Mouse (Mus musculus) hindbrain, postnatal 0 days (tissue): ENCODE data around the gene Msl2. TPM values are rescaled to one million over a fixed set of nuclear protein-coding genes. Genes with fewer than 3 reads are reported as not detected.

Experiments used
- ATAC-seq: fragments of 200-750 bp; cut with Nextera tagmentation; 2 replicates; pipeline ENCODE4 v1.8.0; 2017; ENCODE audit warnings: mild to moderate bottlenecking, moderate TSS enrichment, moderate library complexity
- DNase-seq: peaks from one replicate; pipeline ENCODE4 v3.0.0-alpha.2; 2015; ENCODE audit warnings: low spot score
- H3K27ac ChIP-seq: fragments of 300-500 bp; sonication (generic); 2 replicates; pipeline ENCODE4 v1.5.1; 2014; ENCODE audit warnings: mild to moderate bottlenecking
- H3K27me3 ChIP-seq: fragments of 300-500 bp; sonication (generic); 2 replicates; pipeline ENCODE4 v1.6.1; 2014; ENCODE audit warnings: low read length, mixed read lengths; ENCODE audit not compliant: insufficient read depth
- H3K36me3 ChIP-seq: fragments of 300-500 bp; sonication (generic); 2 replicates; pipeline ENCODE4 v1.6.1; 2014; ENCODE audit warnings: low read length, mixed read lengths; ENCODE audit not compliant: insufficient read depth
- H3K4me1 ChIP-seq: fragments of 300-500 bp; sonication (generic); 2 replicates; pipeline ENCODE4 v1.6.1; 2014; ENCODE audit warnings: antibody characterized with exemption, low read length, mixed read lengths; ENCODE audit not compliant: insufficient read depth
- H3K4me2 ChIP-seq: fragments of 300-500 bp; sonication (generic); 2 replicates; pipeline ENCODE4 v1.6.1; 2014; ENCODE audit warnings: low read depth, mild to moderate bottlenecking, low read length, moderate library complexity, mixed read lengths
- H3K4me3 ChIP-seq: fragments of 300-500 bp; sonication (generic); 2 replicates; pipeline ENCODE4 v1.5.1; 2014; ENCODE audit warnings: low read length
- H3K9ac ChIP-seq: fragments of 300-500 bp; sonication (generic); replicated peaks from 2 replicates; pipeline ENCODE4 v1.6.1; 2014; ENCODE audit warnings: mild to moderate bottlenecking, low read length, moderate library complexity, mixed read lengths
- H3K9me3 ChIP-seq: fragments of 300-500 bp; sonication (generic); 2 replicates; pipeline ENCODE4 v1.6.1; 2016; ENCODE audit warnings: low read length, mixed read lengths
- CTCF ChIP-seq: IDR thresholded peaks from 2 replicates; pipeline ENCODE4 v1.5.1; 2016; ENCODE audit warnings: antibody characterized with exemption, control low read depth, low read depth
- WGBS: fragments of 180-500 bp; shearing (Covaris S2); extraction: QIAGEN DNeasy Blood & Tissue Kit; methylation state at CpG from one replicate; pipeline ENCODE4 v1.1.7; 2014; 5-methylcytosine and 5-hydroxymethylcytosine counted together
- polyA plus RNA-seq: library from polyadenylated mRNA; unstranded; fragments of >200 nt; fragmentation: Nextera tagmentation; extraction: Ambion mirVana; gene quantifications from 2 replicates; pipeline ENCODE4 v1.2.1, GENCODE M21; 2015
- total RNA-seq: library from RNA; depleted of rRNA; stranded (reverse); fragments of >200 nt; gene quantifications from 2 replicates; pipeline ENCODE4 v1.2.3, GENCODE M21; 2014; rRNA removed

Msl2 gene
- total RNA-seq (27.9 and 34.2 TPM in 2 replicates), polyA plus RNA-seq (4.9 and 5.0 TPM in 2 replicates)

- H3K4me3 ChIP-seq, result peak within 1 kb of the TSS; percentile 97
- no peak for TF ChIP-seq CTCF
- WGBS, result 2% methylated on average over 37 of the region's 43 CpGs
- H3K27me3 ChIP-seq, result no peaks in the 10 kb centered on the region
- H3K4me2 ChIP-seq, result peak within 1 kb of the TSS; percentile 97
- H3K9me3 ChIP-seq, result no peaks in the 10 kb centered on the region
- peak within 1 kb of the TSS; percentile 98 for H3K9ac ChIP-seq
- H3K36me3 ChIP-seq, result no peaks in the 10 kb centered on the region
- peak within 1 kb of the TSS; percentile 100 for H3K27ac ChIP-seq
- ATAC-seq, result peak; percentile 60
- no peak for DNase-seq
- H3K4me1 ChIP-seq, result peaks cover 9% of the 10 kb centered on the region
Measured at GRCm38 (mm10) chr9:101073987-101074331, at the start of gene Msl2. Gene Msl2 (plus strand): TSS chr9:101074101.

- 5% methylated on average over 14 of the region's 14 CpGs for WGBS
- ATAC-seq, result no peak
Measured at GRCm38 (mm10) chr9:101033761-101034447, 40.0 kb upstream of the Msl2 start.

GRCm38 (mm10) chr9:101034448-101035098 lies 39.3 kb upstream of the Msl2 start, which contains the start of gene Pccb:
Gene Pccb (minus strand): TSS chr9:101034898.
- H3K9me3 ChIP-seq, result no peaks in the 10 kb centered on the region
- ATAC-seq, result peak; percentile 100
- H3K36me3 ChIP-seq, result no peaks in the 10 kb centered on the region
- H3K9ac ChIP-seq, result peak within 1 kb of the TSS; percentile 70
- under 1% methylated on average over 61 of the region's 61 CpGs for WGBS
- peak within 1 kb of the TSS; percentile 99 for H3K27ac ChIP-seq
- peak within 1 kb of the TSS; percentile 53 for H3K4me3 ChIP-seq
- no peaks in the 10 kb centered on the region for H3K27me3 ChIP-seq
- peak; percentile 34 for TF ChIP-seq CTCF
- DNase-seq, result peak; percentile 99
- H3K4me2 ChIP-seq, result peak within 1 kb of the TSS; percentile 62
- peaks cover 4% of the 10 kb centered on the region; the same call in 1 of the 2 replicates for H3K4me1 ChIP-seq

More at GRCm38 (mm10) chr9:101033761-101034447, 40.0 kb upstream of the Msl2 start:
- Histone ChIP-seq H3K4me2 (peak overlapping the region; percentile 62), H3K9me3 (no peaks in the 10 kb centered on the region), H3K27ac (peak overlapping the region; percentile 99), H3K36me3 (no peaks in the 10 kb centered on the region), H3K4me3 (peak overlapping the region; percentile 53), H3K4me1 (peaks cover 4% of the 10 kb centered on the region; the same call in 1 of the 2 replicates), H3K9ac (peak overlapping the region; percentile 70), H3K27me3 (no peaks in the 10 kb centered on the region)
- TF ChIP-seq CTCF, result no peak
- peak; percentile 11 for DNase-seq

GRCm38 (mm10) chr9:101035836-101036596 lies 37.9 kb upstream of the Msl2 start:
- H3K27me3 ChIP-seq, result no peaks in the 10 kb centered on the region
- H3K36me3 ChIP-seq, result no peaks in the 10 kb centered on the region
- no peak overlapping the region for H3K9ac ChIP-seq
- H3K4me1 ChIP-seq, result peaks cover 4% of the 10 kb centered on the region; the same call in 1 of the 2 replicates
- H3K27ac ChIP-seq, result no peak overlapping the region
- no peak for ATAC-seq
- H3K4me2 ChIP-seq, result no peak overlapping the region
- no peak for TF ChIP-seq CTCF
- DNase-seq, result no peak
- H3K9me3 ChIP-seq, result no peaks in the 10 kb centered on the region
- 92% methylated on average over 9 of the region's 15 CpGs for WGBS
- H3K4me3 ChIP-seq, result no peak overlapping the region

- ATAC-seq (no peak), DNase-seq (no peak)
- H3K27ac ChIP-seq, result no peak overlapping the region
- H3K4me1 ChIP-seq, result peaks cover 4% of the 10 kb centered on the region; the same call in 1 of the 2 replicates
- WGBS, result 84% methylated on average over 2 of the region's 2 CpGs
- TF ChIP-seq CTCF, result no peak
- H3K4me2 ChIP-seq, result no peak overlapping the region
- no peak overlapping the region for H3K9ac ChIP-seq
- H3K36me3 ChIP-seq, result no peaks in the 10 kb centered on the region
- no peaks in the 10 kb centered on the region for H3K27me3 ChIP-seq
- H3K4me3 ChIP-seq, result no peak overlapping the region
- no peaks in the 10 kb centered on the region for H3K9me3 ChIP-seq
Measured at GRCm38 (mm10) chr9:101036876-101037275, 37.0 kb upstream of the Msl2 start.

GRCm38 (mm10) chr9:101037396-101037795 lies 36.5 kb upstream of the Msl2 start:
- Histone ChIP-seq H3K9me3 (no peaks in the 10 kb centered on the region), H3K27me3 (no peaks in the 10 kb centered on the region), H3K4me2 (no peak overlapping the region), H3K36me3 (no peaks in the 10 kb centered on the region), H3K4me1 (peaks cover 4% of the 10 kb centered on the region; the same call in 1 of the 2 replicates), H3K4me3 (no peak overlapping the region), H3K27ac (no peak overlapping the region), H3K9ac (no peak overlapping the region)
- ATAC-seq (no peak), DNase-seq (no peak)
- no peak for TF ChIP-seq CTCF
- WGBS, result 55% methylated on average over 7 of the region's 7 CpGs
